Mouse (Mus musculus): ENCODE measurements around the gene Scamp2. TPM values are rescaled to one million over a fixed set of nuclear protein-coding genes. Genes with fewer than 3 reads are reported as not detected.

Scamp2 gene
- total RNA-seq, 1 experiment = 51.7 TPM

- H3K9me3 ChIP-seq (ENCODE audit: control insufficient read depth, insufficient read depth, low read depth, low read length) = no peaks in the 10 kb centered on the region
- H3K4me1 ChIP-seq (ENCODE audit: control insufficient read depth in 2 of 2, insufficient read depth in 2 of 2, low read length in 2 of 2, poor library complexity in 1 of 2) = peaks cover 0 to 5% of the 10 kb centered on the region in 2 experiments; a peak in 2 of 4 replicates
- in situ Hi-C loops (cut with MboI; ENCODE audit: low sequenced_read_pairs in 2 of 2, unreplicated experiment in 2 of 2) = no loop called here
- DNase-seq (ENCODE audit: low read depth, low spot score) = no peak
- H3K4me3 ChIP-seq (ENCODE audit: insufficient read depth in 1 of 2, low read depth in 1 of 2, low read length in 2 of 2, poor library complexity in 1 of 2, severe bottlenecking in 1 of 2) = no peak overlapping the region
- TF ChIP-seq MAFK (IDR thresholded peaks at IDR 0.05; ENCODE audit: insufficient read depth, low read depth, low read length) (no peak), HCFC1 (IDR thresholded peaks at IDR 0.05; ENCODE audit: borderline replicate concordance, insufficient read depth, low read length) (no peak), ZC3H11A (IDR thresholded peaks at IDR 0.05; ENCODE audit: borderline replicate concordance, low read depth, low read length) (no peak), ZNF384 (IDR thresholded peaks at IDR 0.05; ENCODE audit: low read depth, low read length) (no peak), CHD2 (IDR thresholded peaks at IDR 0.05; ENCODE audit: low read depth, low read length) (no peak)
- H3K9ac ChIP-seq (ENCODE audit: insufficient read depth, low read depth, low read length, poor library complexity, severe bottlenecking) = no peak overlapping the region
- no peak overlapping the region for H3K27ac ChIP-seq (ENCODE audit: insufficient read depth, low read depth, low read length, poor library complexity, severe bottlenecking)
- peaks cover 23% of the 10 kb centered on the region; the same call in 1 of the 2 replicates for H3K36me3 ChIP-seq (ENCODE audit: control insufficient read depth, insufficient read depth, low read length, poor library complexity, severe bottlenecking)
Measured at GRCm38 (mm10) chr9:57594174-57594509, 33.4 kb downstream of the Scamp2 start.

GRCm38 (mm10) chr9:57597265-57597664 is 36.5 kb downstream of the Scamp2 start:
- in situ Hi-C loops (cut with MboI; ENCODE audit: low sequenced_read_pairs in 2 of 2, unreplicated experiment in 2 of 2) = no loop called here
- H3K27ac ChIP-seq (ENCODE audit: insufficient read depth, low read depth, low read length, poor library complexity, severe bottlenecking) = no peak overlapping the region
- no peak for DNase-seq (ENCODE audit: low read depth, low spot score)
- H3K36me3 ChIP-seq (ENCODE audit: control insufficient read depth, insufficient read depth, low read length, poor library complexity, severe bottlenecking) = peaks cover 23% of the 10 kb centered on the region; the same call in 1 of the 2 replicates
- H3K9me3 ChIP-seq (ENCODE audit: control insufficient read depth, insufficient read depth, low read depth, low read length) = no peaks in the 10 kb centered on the region
- H3K9ac ChIP-seq (ENCODE audit: insufficient read depth, low read depth, low read length, poor library complexity, severe bottlenecking) = no peak overlapping the region
- H3K4me1 ChIP-seq (ENCODE audit: control insufficient read depth in 2 of 2, insufficient read depth in 2 of 2, low read length in 2 of 2, poor library complexity in 1 of 2) = peaks cover 7 to 16% of the 10 kb centered on the region in 2 experiments; a peak in 3 of 4 replicates
- TF ChIP-seq MAFK (IDR thresholded peaks at IDR 0.05; ENCODE audit: insufficient read depth, low read depth, low read length) = no peak
- TF ChIP-seq CHD2 (IDR thresholded peaks at IDR 0.05; ENCODE audit: low read depth, low read length) = no peak
- TF ChIP-seq ZC3H11A (IDR thresholded peaks at IDR 0.05; ENCODE audit: borderline replicate concordance, low read depth, low read length) = no peak
- no peak for TF ChIP-seq HCFC1 (IDR thresholded peaks at IDR 0.05; ENCODE audit: borderline replicate concordance, insufficient read depth, low read length)
- TF ChIP-seq ZNF384 (IDR thresholded peaks at IDR 0.05; ENCODE audit: low read depth, low read length) = no peak
- H3K4me3 ChIP-seq (ENCODE audit: insufficient read depth in 1 of 2, low read depth in 1 of 2, low read length in 2 of 2, poor library complexity in 1 of 2, severe bottlenecking in 1 of 2) = no peak overlapping the region

GRCm38 (mm10) chr9:57597929-57598382 is 37.2 kb downstream of the Scamp2 start:
- H3K4me3 ChIP-seq (ENCODE audit: insufficient read depth in 1 of 2, low read depth in 1 of 2, low read length in 2 of 2, poor library complexity in 1 of 2, severe bottlenecking in 1 of 2) = no peak overlapping the region
- H3K4me1 ChIP-seq (ENCODE audit: control insufficient read depth in 2 of 2, insufficient read depth in 2 of 2, low read length in 2 of 2, poor library complexity in 1 of 2) = peaks cover 7 to 16% of the 10 kb centered on the region in 2 experiments; a peak in 3 of 4 replicates
- no peaks in the 10 kb centered on the region for H3K9me3 ChIP-seq (ENCODE audit: control insufficient read depth, insufficient read depth, low read depth, low read length)
- no peak overlapping the region; the same call in 1 of the 2 replicates for H3K27ac ChIP-seq (ENCODE audit: insufficient read depth, low read depth, low read length, poor library complexity, severe bottlenecking)
- in situ Hi-C loops (cut with MboI; ENCODE audit: low sequenced_read_pairs in 2 of 2, unreplicated experiment in 2 of 2) = no loop called here
- TF ChIP-seq MAFK (IDR thresholded peaks at IDR 0.05; ENCODE audit: insufficient read depth, low read depth, low read length) (no peak), ZC3H11A (IDR thresholded peaks at IDR 0.05; ENCODE audit: borderline replicate concordance, low read depth, low read length) (no peak), HCFC1 (IDR thresholded peaks at IDR 0.05; ENCODE audit: borderline replicate concordance, insufficient read depth, low read length) (no peak)
- peaks cover 20% of the 10 kb centered on the region; the same call in 1 of the 2 replicates for H3K36me3 ChIP-seq (ENCODE audit: control insufficient read depth, insufficient read depth, low read length, poor library complexity, severe bottlenecking)
- DNase-seq (ENCODE audit: low read depth, low spot score) = no peak
- no peak overlapping the region for H3K9ac ChIP-seq (ENCODE audit: insufficient read depth, low read depth, low read length, poor library complexity, severe bottlenecking)

GRCm38 (mm10) chr9:57598851-57599563 is 38.3 kb downstream of the Scamp2 start:
- Histone ChIP-seq H3K4me3 (ENCODE audit: insufficient read depth in 1 of 2, low read depth in 1 of 2, low read length in 2 of 2, poor library complexity in 1 of 2, severe bottlenecking in 1 of 2) (no peak overlapping the region), H3K9ac (ENCODE audit: insufficient read depth, low read depth, low read length, poor library complexity, severe bottlenecking) (no peak overlapping the region), H3K4me1 (ENCODE audit: control insufficient read depth in 2 of 2, insufficient read depth in 2 of 2, low read length in 2 of 2, poor library complexity in 1 of 2) (peaks cover 7 to 16% of the 10 kb centered on the region in 2 experiments; a peak in 3 of 4 replicates), H3K27ac (ENCODE audit: insufficient read depth, low read depth, low read length, poor library complexity, severe bottlenecking) (peak overlapping the region; percentile 29; the same call in 1 of the 2 replicates), H3K9me3 (ENCODE audit: control insufficient read depth, insufficient read depth, low read depth, low read length) (no peaks in the 10 kb centered on the region), H3K36me3 (ENCODE audit: control insufficient read depth, insufficient read depth, low read length, poor library complexity, severe bottlenecking) (peaks cover 12% of the 10 kb centered on the region; the same call in 1 of the 2 replicates)
- in situ Hi-C loops (cut with MboI; ENCODE audit: low sequenced_read_pairs in 2 of 2, unreplicated experiment in 2 of 2) = no loop called here
- TF ChIP-seq HCFC1 (IDR thresholded peaks at IDR 0.05; ENCODE audit: borderline replicate concordance, insufficient read depth, low read length) (no peak), ZNF384 (IDR thresholded peaks at IDR 0.05; ENCODE audit: low read depth, low read length) (no peak), MAFK (IDR thresholded peaks at IDR 0.05; ENCODE audit: insufficient read depth, low read depth, low read length) (no peak), CHD2 (IDR thresholded peaks at IDR 0.05; ENCODE audit: low read depth, low read length) (no peak), ZC3H11A (IDR thresholded peaks at IDR 0.05; ENCODE audit: borderline replicate concordance, low read depth, low read length) (no peak)
- DNase-seq (ENCODE audit: low read depth, low spot score) = no peak

Measured in ES-E14 (cell line).